Mouse (Mus musculus) gastrocnemius, postnatal 4 days (tissue): ENCODE data around the gene Add3. TPM values are rescaled to one million over a fixed set of nuclear protein-coding genes. Genes with fewer than 3 reads are reported as not detected.

ENCODE experiments used
- DNase-seq, 2 experiments: peaks; one replicate each; pipeline ENCODE4 v3.0.0; 2021 to 2022; ENCODE audit warnings: low spot score in 2 of 2, mixed read lengths in 2 of 2
- total RNA-seq, 2 experiments: library from RNA; stranded (reverse); gene quantifications; 2 replicates each; pipeline ENCODE4 v1.2.3; 2021

The Add3 gene
- total RNA-seq, 2 experiments from 2014 or later: 76.6 to 85.1 TPM

- DNase-seq: no peak
Measured at GRCm38 (mm10) chr19:53263859-53264733, 123.9 kb downstream of the Add3 start.

GRCm38 (mm10) chr19:53264821-53265727 lies 124.8 kb downstream of the Add3 start:
- DNase-seq: no peak

- no peak for DNase-seq
Measured at GRCm38 (mm10) chr19:53267305-53267704, 127.1 kb downstream of the Add3 start.

DNA sequence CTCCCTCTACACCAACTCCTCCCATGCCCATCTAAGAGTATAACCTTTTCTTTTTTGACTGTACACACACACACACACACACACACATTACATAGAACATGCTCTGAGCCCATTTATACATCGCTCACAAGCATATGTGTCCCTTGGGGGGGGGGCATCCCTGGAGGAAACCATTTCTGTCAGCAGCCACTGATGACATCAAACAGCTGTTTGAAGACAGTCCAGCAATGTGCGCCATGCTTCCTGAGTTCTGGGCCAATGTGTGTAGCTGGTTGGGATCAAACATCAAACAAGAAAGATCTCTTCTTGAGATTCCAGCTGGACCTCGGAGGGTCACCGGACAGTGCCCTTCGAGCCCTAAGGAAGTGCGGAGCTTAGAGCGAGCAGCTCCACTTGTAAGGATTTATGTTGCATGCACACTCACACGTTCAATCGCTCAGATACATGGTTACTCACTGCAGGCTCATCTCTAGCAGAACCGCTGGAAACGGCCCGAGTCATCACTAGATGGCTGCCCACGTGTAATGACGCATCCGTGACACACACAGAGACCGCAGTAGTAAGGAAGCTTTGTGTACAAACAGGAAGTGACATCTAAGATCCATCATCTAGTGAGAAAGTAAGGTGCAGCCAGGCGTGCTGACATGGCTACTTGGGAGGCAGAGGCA lies 132.9 kb downstream of the Add3 start:
- DNase-seq: no peak

DNA sequence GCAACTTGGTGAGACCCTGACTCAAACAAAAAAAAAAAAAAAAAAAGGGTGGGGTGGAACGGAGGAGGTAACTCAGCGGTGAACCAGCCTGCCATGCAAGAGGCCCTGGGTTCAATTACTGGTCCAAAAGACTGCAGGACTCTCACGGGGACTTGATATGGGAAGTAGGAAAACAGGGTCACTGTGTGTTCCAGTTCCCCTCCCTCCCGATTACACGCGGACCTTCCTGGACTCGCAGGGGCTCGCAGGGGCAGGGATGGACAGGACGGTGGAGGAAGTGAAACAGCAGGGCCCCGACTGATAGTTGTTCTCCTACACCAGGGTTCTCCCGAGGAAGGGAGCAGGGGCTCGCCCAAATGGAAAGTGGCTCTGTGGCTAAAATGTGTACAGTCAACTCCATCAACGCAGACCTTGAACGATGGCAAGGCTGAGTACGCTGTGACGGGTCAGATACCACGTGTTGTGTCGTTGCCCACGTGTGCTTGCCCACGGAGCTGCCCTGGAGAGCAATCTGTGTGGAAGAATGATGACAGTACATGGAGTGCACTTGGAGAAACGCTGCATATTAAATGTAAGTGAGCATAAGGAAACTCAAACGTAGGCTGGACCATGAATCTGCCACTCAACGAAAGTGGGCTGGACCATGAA lies 133.7 kb downstream of the Add3 start:
- no peak for DNase-seq

GRCm38 (mm10) chr19:53275204-53275603 lies 135.0 kb downstream of the Add3 start:
- no peak for DNase-seq

- DNase-seq: no peak
Measured at GRCm38 (mm10) chr19:53276902-53277707, 136.9 kb downstream of the Add3 start.

- no peak for DNase-seq
Measured at GRCm38 (mm10) chr19:53278491-53279415, 138.5 kb downstream of the Add3 start.

DNA sequence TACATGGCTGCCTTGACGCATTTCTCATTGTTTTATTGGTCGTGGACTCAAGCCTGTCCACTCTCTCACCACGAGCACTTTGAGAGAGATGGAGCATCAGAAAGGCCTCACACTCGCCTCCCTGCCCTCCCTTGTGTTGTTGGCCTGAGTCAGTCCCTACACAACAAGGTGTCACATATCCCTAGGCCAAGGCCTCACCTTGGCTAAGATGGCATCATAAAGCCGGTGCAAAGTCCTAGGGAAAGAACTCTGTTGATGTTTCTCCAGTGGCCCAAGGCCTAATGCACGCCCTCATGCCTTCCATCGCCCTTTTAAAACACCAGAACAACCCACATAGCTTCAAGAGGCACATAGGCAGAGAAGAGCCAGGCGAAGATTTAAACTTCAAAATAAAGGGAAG lies 140.0 kb downstream of the Add3 start:
- no peak for DNase-seq

DNA sequence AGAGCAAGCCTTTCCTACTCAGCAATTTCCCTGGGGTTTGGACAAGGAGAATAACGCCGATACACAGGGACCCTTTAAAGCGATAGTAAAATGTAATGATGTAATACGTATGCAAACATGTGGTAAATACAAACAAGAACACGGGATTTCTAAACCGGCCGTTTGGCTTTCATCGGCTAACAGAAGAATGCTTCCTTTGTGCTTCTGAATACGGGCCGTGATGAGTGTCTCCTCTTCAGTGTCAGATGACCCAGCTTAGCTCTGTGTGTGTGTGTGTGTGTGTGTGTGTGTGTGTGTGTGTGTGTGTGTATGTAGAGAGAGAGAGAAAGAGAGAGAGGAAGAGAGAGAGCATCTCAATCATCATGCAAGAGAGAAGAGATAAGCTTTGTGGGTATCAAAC lies 142.3 kb downstream of the Add3 start:
- DNase-seq: no peak

DNA sequence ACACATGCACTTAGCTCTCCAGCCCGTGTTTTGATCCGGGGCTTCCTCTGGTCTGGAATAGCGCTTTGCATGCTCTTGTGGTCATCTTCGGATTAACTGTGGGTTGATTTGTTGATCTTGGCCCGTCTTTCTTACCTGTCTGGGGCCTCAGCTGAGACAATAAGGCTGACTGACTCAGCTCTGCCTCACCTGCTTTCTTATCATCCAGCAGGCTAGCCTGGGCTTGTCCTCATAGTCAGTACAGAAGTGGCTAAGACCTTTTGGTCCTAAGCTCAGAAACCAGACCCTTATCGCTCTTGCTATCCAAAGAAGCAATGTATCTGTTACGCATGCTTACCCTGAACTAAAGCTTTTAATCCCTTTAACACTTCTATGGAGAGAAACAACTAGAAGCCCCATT lies 143.5 kb downstream of the Add3 start:
- DNase-seq: no peak

- DNase-seq: no peak
Measured at GRCm38 (mm10) chr19:53284268-53285208, 144.3 kb downstream of the Add3 start.

GRCm38 (mm10) chr19:53296331-53297254 lies 156.3 kb downstream of the Add3 start:
- DNase-seq: no peak
